Mouse (Mus musculus): ENCODE measurements at regions not wholly inside any gene's neighbourhood (a gene's known extent, or its start where the extent isn't known, plus 50 kb on each side); places are given as distances from the start of the nearest gene placed in this dataset.
"Not testable (repeated sequence)": the region's sequence is repeated elsewhere in the genome, so short reads cannot be mapped to it uniquely, and the experiment has no call there.

GRCm38 (mm10) chrX:99682491-99682890 is 138.3 kb upstream of the Tmem28 start:
- not testable (repeated sequence) for TF ChIP-seq CTCF (IDR thresholded peaks at IDR 0.05; ENCODE audit: control insufficient read depth, insufficient read depth, low read length); POLR2A (IDR thresholded peaks at IDR 0.05; ENCODE audit: borderline replicate concordance, control insufficient read depth, low read depth, low read length)

Measured in bone marrow, adult 2 months (tissue).